Mouse (Mus musculus): ENCODE results near the gene Alpl.
A peak's percentile ranks its signal among the peaks of the same experiment; 100 is the strongest.

The Alpl gene

GRCm38 (mm10) chr4:137717671-137718070 lies 78.5 kb downstream of the Alpl start:
- DNase-seq (ENCODE audit: low spot score in 2 of 2): no peak

- DNase-seq (ENCODE audit: low spot score in 2 of 2): no peak
Observed at GRCm38 (mm10) chr4:137717005-137717404, 79.2 kb downstream of the Alpl start.

- DNase-seq (ENCODE audit: low spot score in 2 of 2): no peak
Observed at GRCm38 (mm10) chr4:137714020-137714624, 82.1 kb downstream of the Alpl start.

GRCm38 (mm10) chr4:137712963-137713362 lies 83.2 kb downstream of the Alpl start:
- DNase-seq (ENCODE audit: low spot score in 2 of 2): no peak

GRCm38 (mm10) chr4:137707216-137707990 lies 88.8 kb downstream of the Alpl start:
- peak; percentile 87 to 95 for DNase-seq (ENCODE audit: low spot score in 2 of 2)

- no peak for DNase-seq (ENCODE audit: low spot score in 2 of 2)
Observed at GRCm38 (mm10) chr4:137706510-137706909, 89.7 kb downstream of the Alpl start.

GRCm38 (mm10) chr4:137705379-137705778 lies 90.8 kb downstream of the Alpl start:
- DNase-seq (ENCODE audit: low spot score in 2 of 2): no peak

GRCm38 (mm10) chr4:137704561-137704960 lies 91.6 kb downstream of the Alpl start:
- DNase-seq (ENCODE audit: low spot score in 2 of 2): no peak

- DNase-seq (ENCODE audit: low spot score in 2 of 2): no peak
Observed at GRCm38 (mm10) chr4:137703077-137703476, 93.1 kb downstream of the Alpl start.

GRCm38 (mm10) chr4:137700960-137701359 lies 95.2 kb downstream of the Alpl start:
- DNase-seq (ENCODE audit: low spot score in 2 of 2): no peak

GRCm38 (mm10) chr4:137699264-137700211 lies 96.6 kb downstream of the Alpl start:
- no peak for DNase-seq (ENCODE audit: low spot score in 2 of 2)

- DNase-seq (ENCODE audit: low spot score in 2 of 2): no peak
Observed at GRCm38 (mm10) chr4:137698076-137698985, 97.9 kb downstream of the Alpl start.

GRCm38 (mm10) chr4:137697156-137697885 lies 98.9 kb downstream of the Alpl start:
- DNase-seq (ENCODE audit: low spot score in 2 of 2): no peak

GRCm38 (mm10) chr4:137695900-137696299 lies 100.3 kb downstream of the Alpl start:
- DNase-seq (ENCODE audit: low spot score in 2 of 2): no peak

- no peak for DNase-seq (ENCODE audit: low spot score in 2 of 2)
Observed at GRCm38 (mm10) chr4:137695300-137695699, 100.9 kb downstream of the Alpl start.

GRCm38 (mm10) chr4:137692107-137692902 lies 103.9 kb downstream of the Alpl start:
- DNase-seq (ENCODE audit: low spot score in 2 of 2): no peak
